Comparison of ENCODE assay signal across 8 mouse cellular contexts in genomic region chr19:45229378-45230135, GRCm38 (mm10). TPM values are rescaled to one million over a fixed set of nuclear protein-coding genes. Genes with fewer than 3 reads are reported as not detected.
DNase-seq lines count a peak whose midpoint lies in the region; ATAC-seq and TF ChIP-seq lines count a peak whose summit lies in the region.
"Had no signal": no experiment of that assay in that cellular context is flagged by ENCODE, and none has a peak within 500 bp of the region (broad histone marks: within the 10 kb centered on the region; RNA-seq: fewer than 3 reads in every experiment).

No protein-coding gene starts in this region.

- intact Hi-C loops in gastrocnemius, postnatal 14 days (cut with DNase I; ENCODE audit: low total_unique reads): no loop called here

- DNase-seq in lung, embryonic 14.5 days: peak; percentile 34
- no peak for DNase-seq in lung, postnatal 25 days (ENCODE audit: low spot score)
- DNase-seq in gastrocnemius, postnatal 14 days: peak; percentile 42
- peak; percentile 64 for DNase-seq in skeletal muscle tissue, adult 2 months (ENCODE audit: low read depth, low spot score)
- DNase-seq in layer of hippocampus, adult 11-12 months (ENCODE audit: low spot score): no peak
- DNase-seq in ovary, postnatal 36 days (ENCODE audit: low spot score): no peak

- no peak for ATAC-seq in lung, embryonic 14.5 days (ENCODE audit: insufficient read depth)
- no peak for ATAC-seq in intestine, postnatal 0 days

- no peaks in the 10 kb centered on the region for H3K9me3 ChIP-seq in lung, embryonic 14.5 days (ENCODE audit: low read depth, low read length)
- H3K9me3 ChIP-seq in intestine, postnatal 0 days (ENCODE audit: control insufficient read depth): no peaks in the 10 kb centered on the region

- H3K4me2 ChIP-seq in lung, embryonic 14.5 days: peak overlapping the region; percentile 45
- peak overlapping the region; percentile 54 for H3K4me2 ChIP-seq in intestine, postnatal 0 days (replicated peaks; ENCODE audit: low read depth)

- peaks cover 100% of the 10 kb centered on the region for H3K27me3 ChIP-seq in lung, embryonic 14.5 days (ENCODE audit: insufficient read depth, low read length)
- H3K27me3 ChIP-seq in intestine, postnatal 0 days (replicated peaks; ENCODE audit: control insufficient read depth, insufficient read depth, low read length): peaks cover 99% of the 10 kb centered on the region

- 0 out of 2 replicates have a peak overlapping the region, but pooled peaks have one; percentile 26 for H3K9ac ChIP-seq in lung, embryonic 14.5 days
- H3K9ac ChIP-seq in intestine, postnatal 0 days (ENCODE audit: low read depth, low read length): no peak overlapping the region

- TF ChIP-seq CTCF in lung, embryonic 14.5 days (IDR thresholded peaks at IDR 0.05; ENCODE audit: low read depth): no peak
- no peak for TF ChIP-seq CTCF in intestine, postnatal 0 days (IDR thresholded peaks at IDR 0.05; ENCODE audit: low read depth)

- H3K36me3 ChIP-seq in lung, embryonic 14.5 days (ENCODE audit: insufficient read depth): no peaks in the 10 kb centered on the region
- H3K36me3 ChIP-seq in intestine, postnatal 0 days (ENCODE audit: control insufficient read depth, insufficient read depth): no peaks in the 10 kb centered on the region

- no peaks in the 10 kb centered on the region for H3K4me1 ChIP-seq in lung, embryonic 14.5 days (ENCODE audit: insufficient read depth)
- no peaks in the 10 kb centered on the region for H3K4me1 ChIP-seq in intestine, postnatal 0 days (replicated peaks; ENCODE audit: control insufficient read depth, insufficient read depth, low read length)

- peak overlapping the region; percentile 24 for H3K4me3 ChIP-seq in lung, embryonic 14.5 days (ENCODE audit: low read depth, low read length)
- peak overlapping the region; percentile 29 for H3K4me3 ChIP-seq in intestine, postnatal 0 days (ENCODE audit: low read depth, low read length)

- WGBS in lung, embryonic 14.5 days: 1% methylated on average over 33 of the region's 33 CpGs
- WGBS in intestine, postnatal 0 days: under 1% methylated on average over 33 of the region's 33 CpGs

- H3K27ac ChIP-seq in lung, embryonic 14.5 days (ENCODE audit: low read depth): no peak overlapping the region
- H3K27ac ChIP-seq in intestine, postnatal 0 days (ENCODE audit: low read depth, low read length): no peak overlapping the region

RNA-seq across cellular contexts. Expression of gene Lbx1, which starts 6.1 kb away (rescaled TPM):
- polyA plus RNA-seq in lung, embryonic 14.5 days (2014; fragmentation: Nextera tagmentation; extraction: Ambion mirVana): not detected in 2 replicates
- 10 to 100 TPM; 32.2 to 38.1 TPM for total RNA-seq in gastrocnemius, postnatal 14 days (2021)
- not detected in 2 replicates for polyA plus RNA-seq in intestine, postnatal 0 days (2015; fragmentation: Nextera tagmentation; extraction: Ambion mirVana)
- total RNA-seq: left cerebral cortex, postnatal 36 days had no signal

Comparison
In these comparisons a context has a peak if more than half of its experiments do, and no peak if none do; other contexts are left out.
1. DNase-seq: peak in lung, embryonic 14.5 days (single experiment), gastrocnemius, postnatal 14 days (single experiment) and skeletal muscle tissue, adult 2 months (single experiment); none in lung, postnatal 25 days (single experiment), layer of hippocampus, adult 11-12 months (single experiment) and ovary, postnatal 36 days (single experiment).